Mouse (Mus musculus) heart, embryonic 12.5 days (tissue): ENCODE data around the gene Atcay. TPM values are rescaled to one million over a fixed set of nuclear protein-coding genes. Genes with fewer than 3 reads are reported as not detected.
A peak's percentile ranks its signal among the peaks of the same experiment; 100 is the strongest.

Experiments
- ATAC-seq: fragments of 200-750 bp; cut with Nextera tagmentation; 2 replicates; pipeline ENCODE4 v1.8.0; 2017; ENCODE audit warnings: moderate TSS enrichment, moderate library complexity; ENCODE audit not compliant: insufficient number of reproducible peaks, low FRiP score
- H3K27ac ChIP-seq: fragments of 300-500 bp; sonication (generic); 2 replicates; pipeline ENCODE4 v1.5.1; 2016; ENCODE audit warnings: mild to moderate bottlenecking, moderate library complexity; ENCODE audit not compliant: poor library complexity, severe bottlenecking
- H3K27me3 ChIP-seq: fragments of 300-500 bp; sonication (generic); replicated peaks from 2 replicates; pipeline ENCODE4 v1.6.1; 2016; ENCODE audit warnings: mild to moderate bottlenecking, moderate library complexity
- H3K36me3 ChIP-seq: fragments of 300-500 bp; sonication (generic); 2 replicates; pipeline ENCODE4 v1.6.1; 2016; ENCODE audit warnings: mild to moderate bottlenecking, moderate library complexity
- H3K4me1 ChIP-seq: fragments of 300-500 bp; sonication (generic); replicated peaks from 2 replicates; pipeline ENCODE4 v1.6.1; 2016; ENCODE audit warnings: mild to moderate bottlenecking
- H3K4me2 ChIP-seq: fragments of 300-500 bp; sonication (generic); 2 replicates; pipeline ENCODE4 v1.6.1; 2016; ENCODE audit warnings: mild to moderate bottlenecking, moderate library complexity
- H3K4me3 ChIP-seq: fragments of 300-500 bp; sonication (generic); 2 replicates; pipeline ENCODE4 v1.5.1; 2016; ENCODE audit warnings: mild to moderate bottlenecking
- H3K9ac ChIP-seq: fragments of 300-500 bp; sonication (generic); 2 replicates; pipeline ENCODE4 v1.6.1; 2016; ENCODE audit warnings: mild to moderate bottlenecking, moderate library complexity
- H3K9me3 ChIP-seq: fragments of 300-500 bp; sonication (generic); replicated peaks from 2 replicates; pipeline ENCODE4 v1.6.1; 2016; ENCODE audit warnings: mild to moderate bottlenecking, moderate library complexity
- WGBS: fragments of 180-500 bp; shearing (Covaris S2); methylation state at CpG from one replicate; pipeline ENCODE4 v1.1.7; 2016; 5-methylcytosine and 5-hydroxymethylcytosine counted together
- microRNA-seq: library from miRNA; unstranded; fragments of <30 nt; microRNA quantifications from one replicate; pipeline ENCODE4, GENCODE M21; 2017
- polyA plus RNA-seq: library from polyadenylated mRNA; unstranded; fragments of >200 nt; fragmentation: Nextera tagmentation; extraction: Ambion mirVana; gene quantifications from 2 replicates; pipeline ENCODE4 v1.2.1, GENCODE M21; 2016

Gene Atcay
- polyA plus RNA-seq, 1 experiment from 2014 or later: 0.72 TPM

- peak; percentile 94 for ATAC-seq
Measured at GRCm38 (mm10) chr10:81167200-81168086, 63.2 kb downstream of the Atcay start, which contains the start of gene Pias4. Gene Pias4, minus strand, starts transcription at chr10:81167923.

DNA sequence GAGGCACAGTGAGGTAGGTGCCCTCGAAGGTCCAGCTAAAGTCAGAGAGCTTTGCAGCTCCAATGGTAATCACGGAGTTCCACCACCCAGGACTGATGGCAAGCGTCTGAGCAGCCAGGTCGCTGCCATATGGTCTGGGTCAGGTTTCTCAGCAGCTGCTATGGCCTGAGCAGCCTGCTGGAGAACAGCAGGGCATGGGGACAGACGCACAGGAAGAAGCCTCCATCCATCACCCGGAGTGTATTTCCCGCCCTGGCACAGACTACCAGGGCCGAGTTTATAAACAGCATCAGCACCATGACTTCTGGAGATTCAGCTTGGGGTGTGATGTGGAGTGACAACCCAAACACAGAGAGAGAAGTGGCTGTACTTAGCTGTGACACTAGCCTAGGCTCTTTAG is 65.5 kb downstream of the Atcay start:
- Histone ChIP-seq H3K4me3 (no peak overlapping the region), H3K27me3 (no peaks in the 10 kb centered on the region), H3K36me3 (peaks cover 45% of the 10 kb centered on the region), H3K4me1 (peaks cover 24% of the 10 kb centered on the region), H3K27ac (no peak overlapping the region), H3K4me2 (no peak overlapping the region), H3K9ac (no peak overlapping the region), H3K9me3 (no peaks in the 10 kb centered on the region)
- no peak for ATAC-seq
- WGBS: 82% methylated on average over 8 of the region's 8 CpGs

More at GRCm38 (mm10) chr10:81167200-81168086, 63.2 kb downstream of the Atcay start, which contains the start of gene Pias4:
- Histone ChIP-seq H3K4me2 (peak within 1 kb of the TSS; percentile 90), H3K4me3 (peak within 1 kb of the TSS; percentile 89), H3K9me3 (no peaks in the 10 kb centered on the region), H3K36me3 (peaks cover 22% of the 10 kb centered on the region), H3K4me1 (peaks cover 18% of the 10 kb centered on the region), H3K27me3 (no peaks in the 10 kb centered on the region), H3K27ac (peak within 1 kb of the TSS; percentile 69), H3K9ac (peak within 1 kb of the TSS; percentile 92)
- under 1% methylated on average over 54 of the region's 64 CpGs for WGBS

DNA sequence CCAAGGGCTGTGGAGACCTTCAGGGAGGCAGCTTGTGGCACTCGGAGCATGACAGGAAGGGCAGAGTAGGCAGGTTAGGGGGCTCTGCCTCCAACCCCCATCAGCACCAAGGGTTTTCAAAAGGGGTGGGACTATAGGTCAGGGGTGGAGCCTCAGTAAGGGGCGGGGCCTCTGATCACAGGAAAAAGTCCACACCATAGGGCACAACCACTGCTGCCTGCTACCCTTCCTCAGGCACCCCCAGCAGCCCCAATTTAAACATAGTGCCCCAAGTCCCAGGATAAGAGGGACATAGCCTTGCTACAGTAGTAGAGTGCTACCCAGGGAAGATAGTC is 68.3 kb downstream of the Atcay start:
- H3K4me3 ChIP-seq: no peak overlapping the region
- H3K27ac ChIP-seq: no peak overlapping the region
- H3K9me3 ChIP-seq: no peaks in the 10 kb centered on the region
- no peaks in the 10 kb centered on the region for H3K27me3 ChIP-seq
- no peak overlapping the region for H3K4me2 ChIP-seq
- peaks cover 18% of the 10 kb centered on the region for H3K4me1 ChIP-seq
- WGBS: 65% methylated on average over 2 of the region's 2 CpGs
- H3K36me3 ChIP-seq: peaks cover 67% of the 10 kb centered on the region
- no peak overlapping the region for H3K9ac ChIP-seq
- ATAC-seq: no peak

DNA sequence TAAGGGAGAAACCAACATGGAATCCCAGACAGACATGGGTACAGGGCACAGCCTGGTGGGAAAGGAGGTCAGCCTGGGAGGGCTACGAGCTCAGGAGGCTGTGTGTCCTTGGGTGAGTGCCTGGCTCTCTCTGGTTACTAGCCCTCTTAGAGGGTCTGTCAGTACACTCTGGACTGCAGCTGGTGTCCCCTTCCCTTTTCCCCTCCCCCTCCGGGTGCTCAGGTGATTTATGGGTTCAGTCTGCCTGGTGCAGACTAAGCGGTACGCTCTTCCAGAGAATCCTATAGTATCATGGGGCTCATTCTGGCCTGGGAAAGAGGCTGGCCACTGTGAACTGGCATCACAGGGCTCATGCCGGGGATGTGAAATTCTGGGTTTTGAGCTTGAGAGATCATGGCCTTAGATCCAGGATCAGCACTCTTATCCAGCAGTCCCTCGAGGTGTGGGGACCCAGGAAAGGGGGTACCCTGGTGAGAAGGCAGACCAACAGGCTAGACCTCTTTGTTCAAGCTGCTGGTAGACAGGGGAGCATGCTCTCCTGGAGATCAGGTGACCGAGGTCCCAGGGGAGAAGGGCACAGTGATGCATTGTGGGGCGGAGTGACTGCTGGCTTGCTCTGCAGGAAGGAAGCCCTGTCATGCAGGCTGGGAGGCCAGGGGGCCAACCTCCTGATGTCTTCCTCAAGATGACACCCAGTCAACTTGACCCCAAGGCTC is 68.9 kb downstream of the Atcay start:
- Histone ChIP-seq H3K27me3 (no peaks in the 10 kb centered on the region), H3K9ac (no peak overlapping the region), H3K4me3 (no peak overlapping the region), H3K36me3 (peaks cover 72% of the 10 kb centered on the region), H3K4me2 (no peak overlapping the region), H3K4me1 (peaks cover 14% of the 10 kb centered on the region), H3K9me3 (no peaks in the 10 kb centered on the region), H3K27ac (no peak overlapping the region)
- no peak for ATAC-seq
- WGBS: 87% methylated on average over 8 of the region's 8 CpGs

DNA sequence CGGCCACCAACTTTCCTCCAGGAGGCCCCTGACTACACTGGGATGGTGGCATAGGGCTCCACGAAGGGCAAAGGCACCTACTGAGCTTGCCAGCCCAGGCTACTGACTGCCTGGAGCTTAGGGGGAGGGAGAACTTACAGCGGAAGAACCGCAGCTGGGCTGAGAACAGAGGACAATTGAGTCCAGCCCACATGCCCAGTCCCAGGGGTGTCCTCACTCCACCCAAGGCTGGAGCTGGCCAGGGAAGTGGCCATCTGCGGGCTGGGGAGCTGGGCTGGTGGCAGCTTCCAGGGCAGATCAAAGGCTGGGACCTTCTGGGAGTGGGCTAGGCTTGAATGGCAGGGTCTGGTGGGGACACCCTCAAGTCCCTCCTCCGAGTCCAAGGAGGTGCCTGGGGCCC is 75.9 kb downstream of the Atcay start:
- WGBS: 82% methylated on average over 6 of the region's 6 CpGs
- H3K4me3 ChIP-seq: no peak overlapping the region
- ATAC-seq: no peak
- H3K36me3 ChIP-seq: peaks cover 80% of the 10 kb centered on the region
- H3K27ac ChIP-seq: peak overlapping the region; percentile 6; the same call in 1 of the 2 replicates
- H3K27me3 ChIP-seq: no peaks in the 10 kb centered on the region
- peaks cover 27% of the 10 kb centered on the region for H3K4me1 ChIP-seq
- no peak overlapping the region for H3K4me2 ChIP-seq
- no peaks in the 10 kb centered on the region for H3K9me3 ChIP-seq
- 0 out of 2 replicates have a peak overlapping the region, but pooled peaks have one; percentile 14 for H3K9ac ChIP-seq

Small RNA genes lying within 50 kb of the gene (microRNA-seq; reads per million reads assigned to microRNA genes)
- 6.4 reads per million, percentile 19 among the genes with 10 or more reads in this experiment for gene Mir3057

Other genes with a start within 250 kb of the Atcay start
- gene Gng7, start 215.9 kb downstream of the Atcay start, polyA plus RNA-seq: 1.5 and 1.7 TPM in 2 replicates
- gene Diras1, start 205.2 kb downstream of the Atcay start, polyA plus RNA-seq: not detected in 2 replicates
- 7.5 and 8.7 TPM in 2 replicates for gene Slc39a3, start 193.4 kb downstream of the Atcay start, polyA plus RNA-seq
- gene Sgta, start 170.7 kb downstream of the Atcay start, polyA plus RNA-seq: 152 and 154 TPM in 2 replicates
- gene Thop1, start 160.8 kb downstream of the Atcay start, polyA plus RNA-seq: 35.5 and 36.6 TPM in 2 replicates
- 0.31 and 0.47 TPM in 2 replicates for gene Creb3l3, start 132.0 kb downstream of the Atcay start, polyA plus RNA-seq
- gene Map2k2, start 124.9 kb downstream of the Atcay start, polyA plus RNA-seq: 161 and 165 TPM in 2 replicates
- gene Zbtb7a, start 95.6 kb downstream of the Atcay start, polyA plus RNA-seq: 24.7 and 24.8 TPM in 2 replicates
- 36.0 and 36.1 TPM in 2 replicates for gene Pias4, start 62.9 kb downstream of the Atcay start, polyA plus RNA-seq
- 408 and 433 TPM in 2 replicates for gene Eef2, start 54.2 kb downstream of the Atcay start, polyA plus RNA-seq
- gene Dapk3, start 47.8 kb downstream of the Atcay start, polyA plus RNA-seq: 62.8 and 69.0 TPM in 2 replicates
- 0.18 TPM in 1 of 2 replicates, not detected in the other for gene 4930442H23Rik, start 47.0 kb downstream of the Atcay start, polyA plus RNA-seq
- 3.9 and 4.9 TPM in 2 replicates for gene Nmrk2, start 28.8 kb downstream of the Atcay start, polyA plus RNA-seq
- 6.1 and 7.2 TPM in 2 replicates for gene Zfr2, start 2.3 kb upstream of the Atcay start, polyA plus RNA-seq
- gene Matk, start 22.1 kb upstream of the Atcay start, polyA plus RNA-seq: 2.0 and 2.2 TPM in 2 replicates
- gene Mrpl54, start 36.1 kb upstream of the Atcay start, polyA plus RNA-seq: 243 and 253 TPM in 2 replicates
- gene Apba3, start 36.1 kb upstream of the Atcay start, polyA plus RNA-seq: 43.3 and 46.1 TPM in 2 replicates
- gene Tjp3, start 60.7 kb upstream of the Atcay start, polyA plus RNA-seq: 1.7 and 2.3 TPM in 2 replicates
- 41.1 and 43.4 TPM in 2 replicates for gene Pip5k1c, start 62.1 kb upstream of the Atcay start, polyA plus RNA-seq
- gene Cactin, start 90.3 kb upstream of the Atcay start, polyA plus RNA-seq: 37.3 and 40.3 TPM in 2 replicates
- 13.4 TPM in 2 replicates for gene Tbxa2r, start 97.9 kb upstream of the Atcay start, polyA plus RNA-seq
- not detected in 2 replicates for gene Gipc3, start 112.4 kb upstream of the Atcay start, polyA plus RNA-seq
- 107 and 109 TPM in 2 replicates for gene Hmg20b, start 119.6 kb upstream of the Atcay start, polyA plus RNA-seq
- 13.0 and 13.4 TPM in 2 replicates for gene Mfsd12, start 126.7 kb upstream of the Atcay start, polyA plus RNA-seq
- gene 4930404N11Rik, start 135.0 kb upstream of the Atcay start, polyA plus RNA-seq: 0.82 and 0.91 TPM in 2 replicates
- 96.4 and 99.5 TPM in 2 replicates for gene Fzr1, start 147.7 kb upstream of the Atcay start, polyA plus RNA-seq
- gene Dohh, start 153.6 kb upstream of the Atcay start, polyA plus RNA-seq: 66.7 and 66.9 TPM in 2 replicates
- gene Gm48551, start 153.6 kb upstream of the Atcay start, polyA plus RNA-seq: 1.9 and 2.2 TPM in 2 replicates
- gene Gm48552, start 158.2 kb upstream of the Atcay start, polyA plus RNA-seq: 1.2 and 1.8 TPM in 2 replicates
- 2.9 and 4.3 TPM in 2 replicates for gene Smim24, start 162.2 kb upstream of the Atcay start, polyA plus RNA-seq
- 39.3 and 40.7 TPM in 2 replicates for gene Nfic, start 224.8 kb upstream of the Atcay start, polyA plus RNA-seq